Mouse (Mus musculus) heart, postnatal 25 days (tissue): ENCODE results near the gene Krtap2-4. TPM values are rescaled to one million over a fixed set of nuclear protein-coding genes. Genes with fewer than 3 reads are reported as not detected.
"Not testable (repeated sequence)": the region's sequence is repeated elsewhere in the genome, so short reads cannot be mapped to it uniquely, and the experiment has no call there.

ENCODE experiments used
- DNase-seq: peaks from one replicate; pipeline ENCODE4 v3.0.0; 2022; ENCODE audit warnings: low spot score
- intact Hi-C: fragments of 180-260 bp; cut with DNase I; formaldehyde crosslinking; loops from one replicate; pipeline ENCODE4 v1.15.1; 2025
- total RNA-seq, 2 experiments: library from RNA; stranded (reverse); gene quantifications; 2 replicates each; pipeline ENCODE4 v1.2.3; 2021

Gene Krtap2-4
- not detected for total RNA-seq

DNA sequence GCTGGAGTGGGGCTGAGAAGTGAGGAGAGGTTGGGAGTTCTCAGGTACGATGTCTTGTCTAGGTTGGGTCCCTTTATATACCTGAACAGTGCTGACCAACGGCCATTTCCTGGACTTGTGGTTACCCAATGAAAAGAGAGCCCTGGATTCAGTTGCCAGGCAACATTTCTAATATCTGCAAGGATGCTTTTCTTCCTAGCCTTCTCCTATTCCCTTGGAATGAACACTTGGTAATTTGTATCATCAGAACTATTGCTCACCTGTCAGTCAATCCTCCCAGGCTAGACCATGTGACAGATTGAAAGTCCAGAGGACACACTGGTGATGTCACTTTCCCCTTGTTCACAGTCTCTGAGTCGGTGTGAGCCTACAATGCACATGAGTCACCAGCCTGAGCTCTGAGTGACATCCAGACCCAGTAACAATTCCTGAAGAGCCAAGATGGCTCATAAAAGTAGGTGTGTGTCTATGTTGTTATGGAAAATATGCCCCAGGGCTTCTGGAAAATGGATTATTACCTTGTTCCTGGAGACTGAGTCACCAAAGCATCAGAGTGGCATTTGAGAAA is at the start of gene Krtap2-4:
Krtap2-4 (minus strand) TSS at position 51 of the 568 bp plus-strand sequence.
- no peak for DNase-seq
- intact Hi-C loops, result no loop called here

- no peak for DNase-seq
- intact Hi-C loops, result no loop called here
Observed at GRCm38 (mm10) chr11:99662802-99663201, 48.2 kb upstream of the Krtap2-4 start.

- intact Hi-C loops, result no loop called here
- no peak for DNase-seq
Observed at GRCm38 (mm10) chr11:99659256-99659655, 44.6 kb upstream of the Krtap2-4 start.

GRCm38 (mm10) chr11:99658467-99659010 is 43.9 kb upstream of the Krtap2-4 start, which contains the start of gene Gm11563:
Gm11563 (minus strand) TSS chr11:99658960.
- DNase-seq, intact Hi-C loops: not testable (repeated sequence)

DNA sequence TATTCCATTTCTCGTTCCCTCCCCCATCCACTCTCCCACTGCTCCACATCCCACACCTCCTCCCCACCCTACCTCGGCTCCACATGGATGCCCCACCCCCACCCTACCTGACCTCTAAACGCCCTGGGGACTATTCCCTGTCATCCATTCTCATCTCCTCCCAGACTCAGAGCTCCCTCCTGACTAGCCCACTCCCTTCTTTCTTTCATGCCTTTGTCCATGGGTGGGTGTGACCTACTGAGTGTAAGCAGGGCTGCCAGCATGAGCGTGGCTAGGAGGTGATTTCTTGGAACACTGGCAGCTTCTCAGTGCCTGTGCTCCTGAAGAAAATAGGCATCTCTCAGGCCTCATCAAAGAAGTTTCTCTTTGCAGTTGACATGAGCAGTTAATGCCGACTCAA is 42.4 kb upstream of the Krtap2-4 start:
- DNase-seq, result no peak
- intact Hi-C loops, result no loop called here

- no peak for DNase-seq
- intact Hi-C loops, result no loop called here
Observed at GRCm38 (mm10) chr11:99650136-99650535, 35.5 kb upstream of the Krtap2-4 start, which contains the start of gene Gm11555. Gm11555 (minus strand) TSS chr11:99650236.

DNA sequence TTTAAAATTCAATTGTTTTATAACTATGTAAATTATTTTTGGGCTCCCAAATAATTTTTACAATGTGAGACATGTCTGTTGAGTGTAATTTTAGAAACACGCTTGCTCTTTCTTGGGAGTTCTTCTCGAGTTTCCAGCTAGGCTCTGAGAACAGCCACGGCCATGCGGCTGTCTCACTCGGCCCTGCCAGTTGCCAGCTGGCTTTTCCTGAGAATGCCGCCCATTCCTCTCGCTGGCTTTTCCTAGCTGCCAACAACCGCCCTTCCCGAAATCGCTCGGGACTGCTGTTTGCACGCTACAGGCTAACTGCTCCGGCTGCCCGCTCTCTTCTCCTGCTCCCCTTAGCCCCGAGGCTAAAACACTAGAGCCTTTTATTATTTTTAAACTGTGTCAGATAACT is 31.8 kb upstream of the Krtap2-4 start:
- intact Hi-C loops, result no loop called here

DNA sequence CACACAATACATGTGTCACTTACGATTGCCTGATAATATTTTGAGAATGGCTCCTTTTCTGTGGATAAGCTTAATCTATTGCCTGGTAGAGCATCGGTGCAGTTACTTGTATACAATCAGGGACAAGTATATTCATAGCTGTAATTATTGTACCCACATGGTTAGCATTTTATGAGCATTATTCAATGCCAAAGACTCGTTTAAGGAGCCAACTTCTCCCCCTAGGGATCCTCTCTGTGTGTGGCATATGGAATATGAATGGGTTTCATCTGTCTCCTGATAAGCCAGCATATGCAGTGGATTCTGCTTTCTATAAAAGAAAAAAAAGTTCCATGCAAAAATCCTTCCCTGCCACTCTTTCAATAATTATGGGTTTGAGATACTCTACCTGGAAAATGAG is 29.7 kb upstream of the Krtap2-4 start:
- DNase-seq, result no peak
- intact Hi-C loops, result no loop called here

More for the DNA sequence above, 31.8 kb upstream of the Krtap2-4 start:
- DNase-seq, result no peak

DNA sequence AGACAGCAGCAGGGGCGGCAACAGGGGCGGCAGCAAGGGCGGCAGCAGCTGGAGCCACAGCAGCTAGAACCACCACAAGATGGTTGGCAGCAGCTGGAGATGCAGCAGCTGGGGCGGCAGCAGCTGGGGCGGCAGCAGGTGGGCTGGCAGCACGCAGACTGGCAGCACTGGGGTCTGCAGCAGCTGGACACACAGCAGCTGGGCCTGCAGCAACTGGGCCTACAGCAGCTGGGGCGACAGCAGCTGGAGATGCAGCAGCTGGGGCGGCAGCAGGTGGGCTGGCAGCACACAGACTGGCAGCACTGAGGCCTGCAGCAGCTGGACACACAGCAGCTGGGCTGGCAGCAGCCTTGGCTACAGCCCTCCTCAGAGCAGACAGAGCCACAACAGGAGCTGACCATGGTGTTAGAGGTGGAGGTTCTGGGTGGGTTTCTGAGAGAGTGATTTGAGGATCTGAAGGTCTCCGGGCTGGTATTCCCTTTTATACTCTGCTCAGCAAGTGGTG is 29.0 kb upstream of the Krtap2-4 start, which contains the start of gene Krtap4-7:
Krtap4-7 (minus strand) TSS at position 455 of the 505 bp plus-strand sequence.
- intact Hi-C loops, DNase-seq: not testable (repeated sequence)

DNA sequence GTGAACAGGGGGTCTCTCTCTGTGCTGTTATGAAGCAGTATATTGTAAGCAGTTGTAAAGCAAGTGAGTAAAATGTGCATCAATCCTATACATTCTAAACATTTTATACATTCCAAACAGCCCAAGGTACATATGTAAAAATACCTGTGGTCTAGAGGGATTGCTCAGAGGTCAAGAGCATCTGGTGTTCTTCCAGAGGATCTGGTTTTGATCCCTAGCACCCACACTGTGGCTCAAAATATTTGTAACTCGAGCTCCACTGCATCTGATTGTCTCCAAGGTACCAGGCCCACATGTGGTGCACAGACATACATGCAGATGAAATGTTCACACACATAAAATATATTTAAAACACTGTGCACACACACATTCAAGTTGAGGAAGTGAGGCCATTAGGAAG is 26.3 kb upstream of the Krtap2-4 start:
- intact Hi-C loops, result no loop called here
- no peak for DNase-seq

GRCm38 (mm10) chr11:99637086-99637485 is 22.4 kb upstream of the Krtap2-4 start:
- intact Hi-C loops, result no loop called here
- DNase-seq, result no peak

DNA sequence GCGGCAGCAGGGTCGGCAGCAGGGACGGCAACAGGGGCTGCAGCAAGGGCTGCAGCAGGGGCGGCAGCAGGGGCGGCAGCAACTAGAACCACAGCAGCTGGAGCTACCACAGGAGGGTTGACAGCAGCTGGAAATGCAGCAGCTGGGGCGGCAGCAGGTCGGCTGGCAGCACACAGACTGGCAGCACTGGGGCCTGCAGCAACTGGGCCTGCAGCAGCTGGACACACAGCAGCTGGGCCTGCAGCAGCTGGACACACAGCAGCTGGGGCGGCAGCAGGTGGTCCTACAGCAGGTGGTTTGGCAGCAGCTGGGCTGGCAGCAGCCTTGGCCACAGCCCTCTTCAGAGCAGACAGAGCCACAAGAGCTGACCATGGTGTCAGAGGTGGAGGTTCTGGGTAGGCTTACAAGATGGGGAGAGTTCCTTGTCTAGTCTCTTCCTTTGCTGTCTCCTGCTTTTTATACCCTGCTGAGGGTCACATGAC is 20.0 kb upstream of the Krtap2-4 start, which contains the start of gene Krtap4-2:
Krtap4-2 (minus strand) TSS at position 432 of the 482 bp plus-strand sequence.
- intact Hi-C loops, result no loop called here
- DNase-seq, result no peak

DNA sequence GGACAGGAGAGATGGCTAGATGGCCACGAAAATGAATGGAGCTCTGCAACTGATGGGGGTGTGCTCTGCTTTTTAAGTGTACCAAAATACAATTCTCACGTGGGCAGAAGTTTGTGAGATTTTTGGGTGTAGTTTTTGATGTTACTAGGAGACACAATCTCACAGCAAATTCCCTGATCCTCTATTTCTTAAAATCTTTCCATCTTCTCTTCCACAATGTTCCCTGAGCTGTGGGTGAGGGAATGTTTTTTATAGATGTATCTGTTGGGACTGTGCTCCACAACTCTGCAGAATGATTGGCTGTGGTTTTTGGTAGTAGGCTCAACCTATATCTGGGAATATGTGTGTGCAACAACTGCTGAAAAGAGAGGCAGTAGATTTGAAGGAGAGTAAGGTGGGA is 18.6 kb upstream of the Krtap2-4 start:
- DNase-seq, result no peak
- intact Hi-C loops, result no loop called here

DNA sequence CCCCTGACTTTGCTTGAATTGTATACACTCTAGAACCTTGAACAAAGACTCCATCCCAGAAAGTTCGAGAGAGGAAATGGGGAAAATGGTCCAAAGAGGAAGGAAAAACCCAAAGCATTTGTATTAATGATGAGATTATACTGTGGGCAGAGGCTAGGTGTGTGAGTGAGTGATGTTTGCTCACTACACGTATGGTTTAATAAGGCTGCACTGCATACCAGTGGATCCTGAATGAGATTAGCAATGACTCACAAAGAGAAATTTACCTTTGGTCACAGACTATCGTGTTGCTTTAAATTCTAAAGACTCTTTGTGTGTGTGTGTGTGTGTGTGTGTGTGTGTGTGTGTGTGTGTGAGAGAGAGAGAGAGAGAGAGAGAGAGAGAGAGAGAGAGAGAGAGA is 16.2 kb upstream of the Krtap2-4 start:
- no peak for DNase-seq
- intact Hi-C loops, result no loop called here

DNA sequence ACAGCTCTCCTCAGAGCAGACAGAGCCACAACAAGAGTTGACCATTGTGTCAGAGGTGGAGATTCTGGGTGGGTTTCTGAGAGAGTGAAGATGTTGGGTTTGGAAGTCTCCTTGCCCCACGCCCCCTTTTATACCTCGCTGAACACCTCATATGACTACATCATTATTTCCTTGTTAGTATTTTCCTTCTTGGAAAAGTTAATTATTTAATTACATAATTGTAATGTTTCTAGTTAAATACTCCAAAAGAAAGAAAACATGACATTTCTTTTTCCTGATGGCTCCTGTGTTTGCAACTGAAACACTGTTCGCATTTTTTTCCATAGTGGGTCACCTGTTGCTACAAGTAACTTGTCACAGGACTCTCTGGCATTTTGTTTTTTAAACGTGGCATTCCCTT is 13.5 kb upstream of the Krtap2-4 start, which contains the start of gene Krtap4-1:
Krtap4-1 (minus strand) TSS at position 101 of the 400 bp plus-strand sequence.
- intact Hi-C loops, result no loop called here
- no peak for DNase-seq

DNA sequence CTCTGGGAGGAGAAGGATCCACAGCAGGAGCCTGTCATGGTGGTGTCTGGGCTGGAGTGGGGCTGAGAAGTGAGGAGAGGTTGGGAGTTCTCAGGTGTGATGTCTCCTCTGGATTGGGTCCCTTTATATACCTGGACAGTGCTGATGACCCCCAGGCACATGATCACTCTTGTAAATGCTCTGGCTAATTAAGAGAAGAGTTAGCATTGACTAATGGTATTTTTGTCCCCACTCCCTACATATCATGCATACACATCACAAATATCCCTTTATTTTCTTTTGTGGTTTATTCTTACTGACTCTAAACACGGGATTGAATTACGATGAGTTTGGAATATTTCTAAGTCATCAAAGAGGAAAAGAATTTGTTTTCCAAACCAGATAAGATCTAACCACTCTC is 5.7 kb upstream of the Krtap2-4 start, which contains the start of gene Gm11562:
Gm11562 (minus strand) TSS at position 101 of the 400 bp plus-strand sequence.
- intact Hi-C loops, result no loop called here

GRCm38 (mm10) chr11:99610089-99610488 is 4.6 kb downstream of the Krtap2-4 start, which contains the start of gene Gm11937:
Gm11937 (minus strand) TSS chr11:99610189.
- DNase-seq, intact Hi-C loops: not testable (repeated sequence)

More for the DNA sequence above, 5.7 kb upstream of the Krtap2-4 start, which contains the start of gene Gm11562:
- DNase-seq, result no peak

DNA sequence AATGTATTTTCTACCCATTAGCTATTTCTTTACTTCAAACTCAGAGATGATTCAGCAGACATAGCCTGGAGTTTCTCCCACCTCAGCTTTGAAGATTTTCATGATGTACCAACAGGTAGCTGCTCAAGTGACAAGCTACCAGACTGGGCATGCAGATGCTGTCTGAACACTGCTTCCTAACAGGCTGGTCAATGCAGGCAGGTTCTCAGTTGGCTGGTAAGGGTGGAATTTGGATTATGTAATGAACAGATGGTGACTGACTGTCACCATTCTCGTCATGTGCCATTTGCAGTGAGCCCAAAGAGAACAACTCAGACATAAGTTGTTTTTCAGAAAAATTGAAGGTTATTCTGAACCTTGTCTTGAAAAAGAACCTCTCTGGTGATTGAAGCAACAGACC is 5.5 kb downstream of the Krtap2-4 start:
- intact Hi-C loops, result no loop called here
- DNase-seq, result no peak

DNA sequence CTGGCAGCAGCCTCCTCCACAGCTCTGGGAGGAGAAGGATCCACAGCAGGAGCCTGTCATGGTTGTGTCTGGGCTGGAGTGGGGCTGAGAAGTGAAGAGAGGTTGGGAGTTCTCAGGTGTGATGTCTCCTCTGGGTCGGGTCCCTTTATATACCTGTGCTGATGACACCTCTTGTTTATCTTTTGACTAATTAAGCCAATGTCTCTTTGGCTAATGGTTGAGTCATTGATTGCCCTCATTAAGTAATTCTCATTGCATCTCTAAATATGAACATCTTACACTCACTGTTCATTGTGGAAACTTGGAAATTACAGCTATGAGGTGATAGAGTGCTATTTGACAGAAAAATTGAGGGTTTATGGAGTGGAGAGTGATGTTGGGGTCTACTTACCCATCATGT is 11.4 kb downstream of the Krtap2-4 start, which contains the start of gene Gm11938:
Gm11938 (minus strand) TSS at position 101 of the 400 bp plus-strand sequence.
- DNase-seq, intact Hi-C loops: not testable (repeated sequence)

DNA sequence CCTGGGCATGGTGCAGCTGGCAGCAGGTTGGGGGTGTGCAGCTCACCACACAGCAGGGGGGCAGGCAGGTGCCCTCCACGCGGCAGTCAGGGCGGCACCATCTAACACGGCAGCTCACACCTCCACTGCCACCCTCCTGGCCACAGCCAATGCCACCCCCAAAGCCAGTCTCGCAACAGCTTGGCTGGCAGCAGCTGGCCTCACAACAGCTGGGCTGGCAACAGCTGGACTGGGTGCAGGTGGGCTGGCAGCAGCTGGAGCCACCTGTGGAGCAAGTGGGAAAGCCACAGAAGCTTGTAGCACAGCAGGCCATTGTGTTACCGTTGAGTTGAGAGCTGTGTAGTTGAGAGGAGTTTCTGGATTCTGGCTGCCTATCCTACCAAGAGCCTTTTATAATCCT is 16.9 kb downstream of the Krtap2-4 start, which contains the start of gene Krtap9-3:
Krtap9-3 (minus strand) TSS at position 364 of the 400 bp plus-strand sequence.
- DNase-seq, intact Hi-C loops: not testable (repeated sequence)

DNA sequence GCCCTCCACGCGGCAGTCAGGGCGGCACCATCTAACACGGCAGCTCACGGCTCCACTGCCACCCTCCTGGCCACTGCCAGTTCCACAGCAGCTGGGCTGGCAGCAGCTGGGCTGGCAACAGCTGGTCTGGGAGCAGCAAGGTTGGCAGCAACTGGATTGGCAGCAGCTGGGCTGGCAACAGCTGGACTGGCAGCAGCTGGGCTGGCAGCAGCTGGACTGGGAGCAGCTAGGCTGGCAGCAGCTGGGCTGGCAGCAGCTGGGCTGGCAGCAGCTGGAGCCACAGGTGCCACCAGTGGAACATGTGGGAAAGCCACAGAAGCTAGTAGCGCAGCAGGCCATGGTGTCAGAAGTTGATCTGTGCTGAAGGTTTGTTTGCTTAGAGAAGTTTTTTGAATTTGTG is 23.7 kb downstream of the Krtap2-4 start, which contains the start of gene Krtap1-3:
Krtap1-3 (minus strand) TSS at position 359 of the 400 bp plus-strand sequence.
- no peak for DNase-seq
- intact Hi-C loops, result no loop called here
